Mouse (Mus musculus) embryonic facial prominence, embryonic 12.5 days (tissue): Measurements from ENCODE around the gene Ppp1r7. TPM values are rescaled to one million over a fixed set of nuclear protein-coding genes. Genes with fewer than 3 reads are reported as not detected.

Source experiments
- microRNA-seq: library from miRNA; unstranded; fragments of <30 nt; microRNA quantifications from one replicate; pipeline ENCODE4, GENCODE M21; 2017
- polyA plus RNA-seq: library from polyadenylated mRNA; unstranded; fragments of >200 nt; fragmentation: Nextera tagmentation; extraction: Ambion mirVana; gene quantifications from 2 replicates; pipeline ENCODE4 v1.2.1, GENCODE M21; 2016

Gene Ppp1r7
- polyA plus RNA-seq, 1 experiment from 2014 or later, result 71.1 TPM

Small RNA genes lying within 50 kb of the gene (microRNA-seq; reads per million reads assigned to microRNA genes)
- gene Mir6345 (not detected), gene Mir6902 (not detected)

Other genes with a start within 250 kb of the Ppp1r7 start
- gene Kif1a, start 240.9 kb upstream of the Ppp1r7 start, polyA plus RNA-seq, result 31.4 and 34.4 TPM in 2 replicates
- gene Agxt, start 207.6 kb upstream of the Ppp1r7 start, polyA plus RNA-seq, result not detected in 2 replicates
- 0.09 and 0.19 TPM in 2 replicates for gene 2310007B03Rik, start 181.9 kb upstream of the Ppp1r7 start, polyA plus RNA-seq
- 0.18 TPM in 2 replicates for gene Crocc2, start 174.1 kb upstream of the Ppp1r7 start, polyA plus RNA-seq
- 24.6 and 30.6 TPM in 2 replicates for gene Sned1, start 107.0 kb upstream of the Ppp1r7 start, polyA plus RNA-seq
- 33.5 and 36.8 TPM in 2 replicates for gene Mterf4, start 36.9 kb upstream of the Ppp1r7 start, polyA plus RNA-seq
- 22.6 and 22.9 TPM in 2 replicates for gene Pask, start 628 bp downstream of the Ppp1r7 start, polyA plus RNA-seq
- 0.22 and 0.29 TPM in 2 replicates for gene Ano7, start 31.1 kb downstream of the Ppp1r7 start, polyA plus RNA-seq
- gene Hdlbp, start 136.0 kb downstream of the Ppp1r7 start, polyA plus RNA-seq, result 134 and 139 TPM in 2 replicates
- gene Farp2, start 169.2 kb downstream of the Ppp1r7 start, polyA plus RNA-seq, result 7.2 and 7.5 TPM in 2 replicates